Mouse (Mus musculus): ENCODE measurements at regions not wholly inside any gene's neighbourhood (a gene's known extent, or its start where the extent isn't known, plus 50 kb on each side); places are given as distances from the start of the nearest gene placed in this dataset.

DNA sequence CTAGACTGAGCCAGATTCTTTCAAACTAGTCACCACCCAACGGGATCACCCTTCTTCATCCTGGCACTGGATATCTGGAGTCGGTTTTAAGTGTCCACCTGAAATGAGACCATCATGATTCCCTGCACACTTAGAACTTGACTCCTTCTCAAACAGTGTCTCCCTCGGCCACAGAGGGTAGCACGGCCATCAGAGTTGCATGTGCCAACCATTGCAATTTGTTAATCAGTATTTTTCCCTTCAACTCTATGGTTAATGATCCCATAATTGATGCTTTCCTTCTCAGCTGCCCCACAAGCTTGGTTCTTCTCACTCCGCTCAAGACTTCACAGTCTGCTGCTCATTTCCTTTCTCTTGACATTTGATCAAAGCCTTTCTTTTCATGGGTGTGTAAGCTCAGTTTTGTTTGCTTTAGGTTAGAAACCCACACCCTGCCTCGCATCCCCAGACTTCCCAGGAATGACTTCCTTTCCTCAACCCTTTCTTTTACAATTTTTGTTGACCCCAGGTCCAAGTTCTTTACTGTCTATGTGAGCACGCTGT is 253.0 kb upstream of the Fam19a5 start:
- TF ChIP-seq GATA1 (IDR thresholded peaks at IDR 0.05; ENCODE audit: borderline replicate concordance, low read length) (no peak), FLI1 (IDR thresholded peaks at IDR 0.05; ENCODE audit: low read length) (no peak)
